Mouse (Mus musculus): Measurements from ENCODE around the gene Lrrc8c. TPM values are rescaled to one million over a fixed set of nuclear protein-coding genes. Genes with fewer than 3 reads are reported as not detected.

Lrrc8c gene
- total RNA-seq, 2 experiments from 2014 or later = 5.5 to 35.9 TPM

GRCm38 (mm10) chr5:105500132-105501121 is 18.8 kb upstream of the Lrrc8c start:
- peak; percentile 70 for ATAC-seq (replicated peaks; ENCODE audit: poor library complexity)

GRCm38 (mm10) chr5:105501136-105501535 is 18.1 kb upstream of the Lrrc8c start:
- ATAC-seq (replicated peaks; ENCODE audit: poor library complexity) = no peak

- ATAC-seq (replicated peaks; ENCODE audit: poor library complexity) = no peak
These were observed 10.4 kb upstream of the Lrrc8c start for GRCm38 (mm10) chr5:105508813-105509212.

GRCm38 (mm10) chr5:105512297-105512696 is 6.9 kb upstream of the Lrrc8c start:
- no peak for ATAC-seq (replicated peaks; ENCODE audit: poor library complexity)

GRCm38 (mm10) chr5:105515532-105515931 is 3.7 kb upstream of the Lrrc8c start:
- ATAC-seq (replicated peaks; ENCODE audit: poor library complexity) = 0 out of 2 replicates have a peak, but pooled peaks have one; percentile 14

GRCm38 (mm10) chr5:105516290-105516689 is 2.9 kb upstream of the Lrrc8c start:
- ATAC-seq (replicated peaks; ENCODE audit: poor library complexity) = no peak

GRCm38 (mm10) chr5:105517992-105518625 is 1.1 kb upstream of the Lrrc8c start:
- peak; percentile 13 for ATAC-seq (replicated peaks; ENCODE audit: poor library complexity)

- ATAC-seq (replicated peaks; ENCODE audit: poor library complexity) = peak; percentile 16
These were observed 527 bp upstream of the Lrrc8c start for GRCm38 (mm10) chr5:105518626-105519095.

- ATAC-seq (replicated peaks; ENCODE audit: poor library complexity) = no peak
These were observed 750 bp downstream of the Lrrc8c start for GRCm38 (mm10) chr5:105519976-105520300.

- ATAC-seq (replicated peaks; ENCODE audit: poor library complexity) = no peak
These were observed 1.3 kb downstream of the Lrrc8c start for GRCm38 (mm10) chr5:105520442-105520965.

GRCm38 (mm10) chr5:105523452-105523851 is 4.3 kb downstream of the Lrrc8c start:
- peak; percentile 43 for ATAC-seq (replicated peaks; ENCODE audit: poor library complexity)

- no peak for ATAC-seq (replicated peaks; ENCODE audit: poor library complexity)
These were observed 5.8 kb downstream of the Lrrc8c start for GRCm38 (mm10) chr5:105525004-105525403.

GRCm38 (mm10) chr5:105526107-105526645 is 7.0 kb downstream of the Lrrc8c start:
- peak; percentile 63 for ATAC-seq (replicated peaks; ENCODE audit: poor library complexity)

GRCm38 (mm10) chr5:105526766-105527165 is 7.6 kb downstream of the Lrrc8c start:
- no peak for ATAC-seq (replicated peaks; ENCODE audit: poor library complexity)

- peak; percentile 48 for ATAC-seq (replicated peaks; ENCODE audit: poor library complexity)
These were observed 8.5 kb downstream of the Lrrc8c start for GRCm38 (mm10) chr5:105527477-105528331.

GRCm38 (mm10) chr5:105530576-105530975 is 11.4 kb downstream of the Lrrc8c start:
- ATAC-seq (replicated peaks; ENCODE audit: poor library complexity) = no peak

- no peak for ATAC-seq (replicated peaks; ENCODE audit: poor library complexity)
These were observed 16.0 kb downstream of the Lrrc8c start for GRCm38 (mm10) chr5:105535186-105535585.

GRCm38 (mm10) chr5:105536172-105536571 is 17.0 kb downstream of the Lrrc8c start:
- ATAC-seq (replicated peaks; ENCODE audit: poor library complexity) = no peak

GRCm38 (mm10) chr5:105537101-105537723 is 18.0 kb downstream of the Lrrc8c start:
- ATAC-seq (replicated peaks; ENCODE audit: poor library complexity) = no peak

- ATAC-seq (replicated peaks; ENCODE audit: poor library complexity) = no peak
These were observed 21.9 kb downstream of the Lrrc8c start for GRCm38 (mm10) chr5:105541051-105541450.
